Mouse (Mus musculus) neural tube, embryonic 15.5 days (tissue): ENCODE data around the gene Agpat3. TPM values are rescaled to one million over a fixed set of nuclear protein-coding genes. Genes with fewer than 3 reads are reported as not detected.
"Not testable (repeated sequence)": the region's sequence is repeated elsewhere in the genome, so short reads cannot be mapped to it uniquely, and the experiment has no call there.

Experiments used
- ATAC-seq: fragments of 200-750 bp; cut with Nextera tagmentation; 2 replicates; pipeline ENCODE4 v1.8.0; 2017; ENCODE audit warnings: mild to moderate bottlenecking, moderate TSS enrichment, moderate library complexity; ENCODE audit not compliant: low FRiP score
- H3K27ac ChIP-seq: fragments of 300-500 bp; sonication (generic); replicated peaks from 2 replicates; pipeline ENCODE4 v1.5.1; 2015; ENCODE audit warnings: mild to moderate bottlenecking, inconsistent platforms
- H3K27me3 ChIP-seq: fragments of 300-500 bp; sonication (generic); replicated peaks from 2 replicates; pipeline ENCODE4 v1.6.1; 2015; ENCODE audit warnings: inconsistent platforms
- H3K36me3 ChIP-seq: fragments of 300-500 bp; sonication (generic); 2 replicates; pipeline ENCODE4 v1.6.1; 2015; ENCODE audit warnings: inconsistent platforms
- H3K4me1 ChIP-seq: fragments of 300-500 bp; sonication (generic); 2 replicates; pipeline ENCODE4 v1.6.1; 2015; ENCODE audit warnings: inconsistent platforms
- H3K4me2 ChIP-seq: fragments of 300-500 bp; sonication (generic); 2 replicates; pipeline ENCODE4 v1.6.1; 2015; ENCODE audit warnings: inconsistent platforms, mild to moderate bottlenecking, moderate library complexity
- H3K4me3 ChIP-seq: fragments of 300-500 bp; sonication (generic); replicated peaks from 2 replicates; pipeline ENCODE4 v1.5.1; 2015; ENCODE audit warnings: mild to moderate bottlenecking, inconsistent platforms
- H3K9ac ChIP-seq: fragments of 300-500 bp; sonication (generic); replicated peaks from 2 replicates; pipeline ENCODE4 v1.6.1; 2015; ENCODE audit warnings: mild to moderate bottlenecking, inconsistent platforms
- H3K9me3 ChIP-seq: fragments of 300-500 bp; sonication (generic); replicated peaks from 2 replicates; pipeline ENCODE4 v1.6.1; 2016; ENCODE audit warnings: inconsistent platforms
- WGBS: fragments of 180-500 bp; shearing (Covaris S2); methylation state at CpG from one replicate; pipeline ENCODE4 v1.1.7; 2015; ENCODE audit warnings: mixed read lengths; 5-methylcytosine and 5-hydroxymethylcytosine counted together
- polyA plus RNA-seq: library from polyadenylated mRNA; unstranded; fragments of >200 nt; fragmentation: Nextera tagmentation; extraction: Ambion mirVana; gene quantifications from 2 replicates; pipeline ENCODE4 v1.2.1, GENCODE M21; 2015

The Agpat3 gene
- polyA plus RNA-seq, 1 experiment from 2014 or later, result 77.4 TPM

- H3K9me3 ChIP-seq, H3K4me3 ChIP-seq, H3K4me2 ChIP-seq, H3K27ac ChIP-seq, H3K4me1 ChIP-seq, H3K36me3 ChIP-seq, H3K9ac ChIP-seq, ATAC-seq, H3K27me3 ChIP-seq: not testable (repeated sequence)
- WGBS, result 90% methylated on average over 3 of the region's 3 CpGs
Observed at GRCm38 (mm10) chr10:78358999-78359398, 6.7 kb upstream of the Agpat3 start.

DNA sequence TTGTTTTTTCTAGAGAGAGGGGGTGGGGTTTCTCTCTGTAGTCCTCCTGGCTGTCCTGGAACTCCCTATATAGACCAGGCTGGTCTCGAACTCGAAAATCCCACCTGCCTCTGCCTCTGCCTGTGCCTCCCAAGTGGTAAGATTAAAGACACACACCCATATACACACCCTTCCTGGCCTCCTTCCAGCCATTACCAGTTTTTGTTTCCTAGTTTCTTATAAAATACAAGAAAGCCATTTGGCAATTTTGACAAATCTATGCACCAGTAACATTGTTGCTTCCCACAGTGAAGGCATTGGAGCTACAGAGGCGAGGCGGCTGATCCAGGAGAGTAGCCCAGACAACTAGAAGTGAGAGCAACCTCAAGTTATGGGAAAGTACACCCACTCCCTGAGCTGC lies 6.0 kb upstream of the Agpat3 start:
- ATAC-seq, result no peak
- no peaks in the 10 kb centered on the region for H3K4me1 ChIP-seq
- 96% methylated on average over 4 of the region's 4 CpGs for WGBS
- H3K27me3 ChIP-seq, result no peaks in the 10 kb centered on the region
- no peak overlapping the region for H3K9ac ChIP-seq
- H3K27ac ChIP-seq, result no peak overlapping the region
- no peaks in the 10 kb centered on the region for H3K36me3 ChIP-seq
- no peak overlapping the region for H3K4me3 ChIP-seq
- H3K9me3 ChIP-seq, result no peaks in the 10 kb centered on the region
- H3K4me2 ChIP-seq, result no peak overlapping the region

DNA sequence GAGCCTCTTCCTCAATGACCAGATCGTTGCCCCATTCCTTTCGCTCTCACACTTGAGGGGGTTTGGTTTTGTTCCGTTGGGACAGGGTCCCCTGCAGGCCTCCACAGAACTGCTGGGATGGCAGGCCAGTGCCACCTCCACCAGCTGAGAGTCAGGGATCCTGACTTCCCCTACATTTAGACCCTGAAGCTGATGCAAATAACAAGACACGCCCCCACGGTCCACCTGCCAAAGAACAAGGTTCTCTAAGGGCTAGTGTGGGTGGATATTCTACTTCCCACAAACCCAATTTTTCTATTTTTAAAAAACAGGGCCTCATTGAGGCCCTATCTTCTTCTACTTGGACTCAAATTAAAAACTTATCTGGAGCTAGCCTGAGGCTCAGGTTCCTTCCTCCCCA lies 5.5 kb upstream of the Agpat3 start:
- ATAC-seq, result no peak
- H3K27me3 ChIP-seq, result no peaks in the 10 kb centered on the region
- H3K4me2 ChIP-seq, result no peak overlapping the region
- no peaks in the 10 kb centered on the region for H3K36me3 ChIP-seq
- H3K9ac ChIP-seq, result no peak overlapping the region
- H3K4me1 ChIP-seq, result peaks cover 5% of the 10 kb centered on the region
- H3K4me3 ChIP-seq, result no peak overlapping the region
- 83% methylated on average over 5 of the region's 5 CpGs for WGBS
- H3K27ac ChIP-seq, result no peak overlapping the region
- no peaks in the 10 kb centered on the region for H3K9me3 ChIP-seq

- Histone ChIP-seq H3K36me3 (no peaks in the 10 kb centered on the region), H3K27me3 (no peaks in the 10 kb centered on the region), H3K9me3 (no peaks in the 10 kb centered on the region), H3K4me1 (peaks cover 12% of the 10 kb centered on the region), H3K4me3 (no peak overlapping the region), H3K27ac (no peak overlapping the region), H3K4me2 (no peak overlapping the region), H3K9ac (no peak overlapping the region)
- ATAC-seq, result no peak
- 81% methylated on average over 1 of the region's 1 CpGs for WGBS
Observed at GRCm38 (mm10) chr10:78355931-78356593, 3.8 kb upstream of the Agpat3 start.

- no peak for ATAC-seq
- no peak overlapping the region for H3K27ac ChIP-seq
- H3K9ac ChIP-seq, result peak overlapping the region; percentile 100; the same call in 1 of the 2 replicates
- peaks cover 34% of the 10 kb centered on the region for H3K4me1 ChIP-seq
- 53% methylated on average over 4 of the region's 4 CpGs for WGBS
- H3K9me3 ChIP-seq, result no peaks in the 10 kb centered on the region
- H3K36me3 ChIP-seq, result no peaks in the 10 kb centered on the region
- no peaks in the 10 kb centered on the region for H3K27me3 ChIP-seq
- H3K4me3 ChIP-seq, result peak overlapping the region; percentile 97; the same call in 1 of the 2 replicates
- H3K4me2 ChIP-seq, result peak overlapping the region; percentile 76
Observed at GRCm38 (mm10) chr10:78353196-78353595, 907 bp upstream of the Agpat3 start.

DNA sequence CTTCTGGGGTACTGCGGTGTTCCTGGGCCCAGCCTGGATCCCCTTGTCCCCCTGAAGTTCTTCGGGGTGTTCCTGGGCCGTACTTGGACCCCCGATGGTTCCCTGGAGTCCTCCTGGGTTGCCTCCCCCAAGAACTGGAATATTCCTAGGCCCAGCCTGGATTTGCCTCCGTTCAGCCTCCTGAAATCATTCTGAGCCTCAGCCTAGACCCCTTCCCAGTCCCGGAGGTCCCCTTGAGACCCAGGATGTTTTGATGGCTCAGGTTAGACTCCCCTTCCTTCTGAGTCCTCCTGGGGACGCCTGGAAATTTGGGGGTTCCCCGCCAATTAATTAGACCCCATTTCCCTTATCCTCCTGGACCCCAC lies 359 bp upstream of the Agpat3 start:
- 17% methylated on average over 7 of the region's 8 CpGs for WGBS
- H3K36me3 ChIP-seq, result no peaks in the 10 kb centered on the region
- peak; percentile 36 for ATAC-seq

DNA sequence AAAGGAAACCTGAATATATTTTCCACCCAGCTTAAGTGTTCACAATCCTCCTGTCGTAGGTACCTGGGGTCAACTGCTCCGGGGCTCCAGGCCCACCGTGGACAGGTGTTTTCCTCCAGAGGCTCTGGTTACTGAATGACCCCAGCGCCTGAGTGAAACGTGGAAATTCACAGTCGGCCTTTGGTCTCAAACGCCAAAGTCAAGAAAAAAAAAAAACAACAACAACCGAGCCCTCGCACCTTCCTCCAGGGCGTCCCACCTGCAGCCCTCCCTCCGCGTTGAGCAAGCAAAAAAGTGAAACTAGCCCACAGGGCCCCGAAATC lies 764 bp downstream of the Agpat3 start:
- Histone ChIP-seq H3K4me1 (peaks cover 34% of the 10 kb centered on the region), H3K4me2 (peak overlapping the region; percentile 76), H3K27ac (peak overlapping the region; percentile 75), H3K9ac (peak overlapping the region; percentile 100), H3K4me3 (peak overlapping the region; percentile 97), H3K9me3 (no peaks in the 10 kb centered on the region), H3K27me3 (no peaks in the 10 kb centered on the region), H3K36me3 (no peaks in the 10 kb centered on the region)
- WGBS, result 1% methylated on average over 13 of the region's 13 CpGs
- no peak for ATAC-seq

More for the DNA sequence above, 359 bp upstream of the Agpat3 start:
- H3K4me2 ChIP-seq, result peak overlapping the region; percentile 76
- H3K9ac ChIP-seq, result peak overlapping the region; percentile 100
- peaks cover 34% of the 10 kb centered on the region for H3K4me1 ChIP-seq
- peak overlapping the region; percentile 75 for H3K27ac ChIP-seq
- peak overlapping the region; percentile 97 for H3K4me3 ChIP-seq
- H3K9me3 ChIP-seq, result no peaks in the 10 kb centered on the region
- no peaks in the 10 kb centered on the region for H3K27me3 ChIP-seq

GRCm38 (mm10) chr10:78350796-78351556 lies 1.3 kb downstream of the Agpat3 start:
- no peak overlapping the region for H3K27ac ChIP-seq
- 23% methylated on average over 6 of the region's 6 CpGs for WGBS
- no peaks in the 10 kb centered on the region for H3K27me3 ChIP-seq
- no peaks in the 10 kb centered on the region for H3K36me3 ChIP-seq
- H3K4me1 ChIP-seq, result peaks cover 34% of the 10 kb centered on the region
- peak overlapping the region; percentile 97 for H3K4me3 ChIP-seq
- peak overlapping the region; percentile 100 for H3K9ac ChIP-seq
- no peaks in the 10 kb centered on the region for H3K9me3 ChIP-seq
- no peak for ATAC-seq
- peak overlapping the region; percentile 76 for H3K4me2 ChIP-seq

DNA sequence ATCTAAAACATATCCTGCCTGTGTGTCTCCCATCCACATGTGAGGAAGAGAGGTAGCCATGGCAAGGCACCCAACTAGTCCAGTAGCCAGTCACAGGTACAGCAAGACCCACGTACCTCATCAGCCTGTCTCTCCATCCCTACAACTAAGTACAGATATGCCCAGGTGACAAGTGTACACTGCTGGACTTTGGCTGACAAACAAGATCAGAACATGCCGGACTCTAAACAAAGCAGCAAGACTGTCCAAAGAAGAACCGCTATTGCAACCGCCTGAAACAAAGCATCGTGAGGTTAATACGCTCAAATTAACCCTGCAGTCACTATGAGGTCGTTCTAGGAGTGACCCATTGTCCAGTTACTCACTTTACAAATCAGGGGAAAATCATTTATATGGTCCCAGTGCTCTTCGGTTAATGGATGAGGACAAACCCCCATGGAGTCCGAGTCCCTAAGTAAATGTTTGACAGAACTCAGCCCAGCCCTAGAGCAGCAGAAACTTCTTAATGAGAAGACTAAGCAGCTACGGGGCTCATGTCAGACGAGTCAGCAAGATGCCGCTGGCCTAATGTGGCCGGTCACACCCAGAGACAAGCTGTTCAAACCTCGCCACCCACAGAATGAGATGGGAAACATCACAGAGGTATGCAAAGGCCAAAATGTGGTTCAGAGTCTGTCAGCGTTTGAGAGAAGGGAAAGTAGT lies 2.7 kb downstream of the Agpat3 start:
- no peak for ATAC-seq
- Histone ChIP-seq H3K27ac (no peak overlapping the region), H3K27me3 (no peaks in the 10 kb centered on the region), H3K9ac (no peak overlapping the region), H3K9me3 (no peaks in the 10 kb centered on the region), H3K36me3 (no peaks in the 10 kb centered on the region), H3K4me2 (peak overlapping the region; percentile 76), H3K4me3 (no peak overlapping the region), H3K4me1 (peaks cover 34% of the 10 kb centered on the region)
- WGBS, result 43% methylated on average over 15 of the region's 15 CpGs

GRCm38 (mm10) chr10:78348211-78348610 lies 4.1 kb downstream of the Agpat3 start:
- 89% methylated on average over 5 of the region's 5 CpGs for WGBS
- no peak for ATAC-seq
- Histone ChIP-seq H3K36me3 (no peaks in the 10 kb centered on the region), H3K4me3 (no peak overlapping the region), H3K27me3 (no peaks in the 10 kb centered on the region), H3K9me3 (no peaks in the 10 kb centered on the region), H3K4me1 (peaks cover 34% of the 10 kb centered on the region), H3K27ac (no peak overlapping the region), H3K9ac (no peak overlapping the region), H3K4me2 (no peak overlapping the region)

DNA sequence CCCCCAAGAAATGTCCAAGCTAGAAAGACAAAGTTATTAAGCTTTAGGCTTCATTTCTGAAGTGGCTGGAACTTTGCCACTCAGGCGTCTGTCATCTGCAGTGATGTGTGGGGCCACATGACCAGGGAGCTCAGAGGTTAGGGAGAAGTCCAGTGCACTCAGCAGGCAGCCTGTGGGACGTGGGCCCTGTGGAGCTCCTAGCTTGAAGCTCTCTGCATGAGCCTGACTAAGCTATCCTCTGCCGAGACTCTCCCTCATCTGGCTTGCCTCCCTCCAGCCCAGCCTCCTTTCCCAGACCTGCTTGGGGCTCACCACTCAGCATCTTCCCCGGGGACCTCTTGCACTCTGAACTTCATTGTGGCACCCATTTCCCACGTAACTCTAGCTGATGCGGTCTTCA lies 4.8 kb downstream of the Agpat3 start:
- Histone ChIP-seq H3K36me3 (no peaks in the 10 kb centered on the region), H3K9ac (no peak overlapping the region), H3K27ac (no peak overlapping the region), H3K27me3 (no peaks in the 10 kb centered on the region), H3K9me3 (no peaks in the 10 kb centered on the region), H3K4me1 (peaks cover 26% of the 10 kb centered on the region), H3K4me3 (no peak overlapping the region), H3K4me2 (no peak overlapping the region)
- WGBS, result 75% methylated on average over 6 of the region's 6 CpGs
- no peak for ATAC-seq

DNA sequence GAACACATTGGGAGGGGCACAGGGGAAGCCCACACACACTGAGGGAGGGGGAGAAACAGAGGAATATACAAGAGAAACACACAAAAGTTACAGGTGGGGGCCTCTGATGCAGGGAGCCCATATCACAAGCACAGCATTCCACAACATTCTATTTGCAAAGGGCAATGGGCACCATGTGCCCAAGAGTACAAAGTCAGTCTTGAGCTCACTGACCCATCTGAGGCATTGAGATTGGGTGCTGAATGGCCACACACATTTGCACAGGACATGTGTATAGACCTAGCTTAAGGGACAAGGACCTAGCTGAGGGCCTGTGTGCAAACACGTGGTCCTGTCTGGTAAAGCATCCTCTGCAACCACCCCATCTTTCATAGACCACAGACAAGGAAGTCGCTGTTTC lies 6.8 kb downstream of the Agpat3 start:
- Histone ChIP-seq H3K4me3 (no peak overlapping the region), H3K9ac (no peak overlapping the region), H3K4me2 (no peak overlapping the region), H3K36me3 (no peaks in the 10 kb centered on the region), H3K27ac (no peak overlapping the region), H3K9me3 (no peaks in the 10 kb centered on the region), H3K4me1 (peaks cover 15% of the 10 kb centered on the region), H3K27me3 (no peaks in the 10 kb centered on the region)
- WGBS, result 89% methylated on average over 2 of the region's 2 CpGs
- no peak for ATAC-seq
